19 mouse cellular contexts compared by ENCODE assay signal in genomic region chr4:138969736-138970135, GRCm38 (mm10). TPM values are rescaled to one million over a fixed set of nuclear protein-coding genes. Genes with fewer than 3 reads are reported as not detected.
DNase-seq lines count a peak whose midpoint lies in the region; ATAC-seq and TF ChIP-seq lines count a peak whose summit lies in the region.
"Had no signal": no experiment of that assay in that cellular context is flagged by ENCODE, and none has a peak within 500 bp of the region (broad histone marks: within the 10 kb centered on the region; RNA-seq: fewer than 3 reads in every experiment).

No protein-coding gene starts in this region.

- DNase-seq in hindbrain, postnatal 0 days (ENCODE audit: low spot score) = peak; percentile 18
- DNase-seq in hindbrain, embryonic 10.5 days (ENCODE audit: low spot score) = no peak
- DNase-seq in intestine, embryonic 14.5 days (ENCODE audit: low spot score) = no peak
- no peak for DNase-seq in forebrain, embryonic 11.5 days (ENCODE audit: low spot score)
- DNase-seq in right cerebral cortex, postnatal 4 days = no peak
- no peak for DNase-seq in B cell, adult 2 months
- DNase-seq: cerebellum, adult 9-10 months; heart, postnatal 36 days; layer of hippocampus, adult 9-11 months; liver had no signal

- no peak for ATAC-seq in hindbrain, postnatal 0 days
- no peak for ATAC-seq in intestine, embryonic 14.5 days (replicated peaks; ENCODE audit: low FRiP score, low TSS enrichment, low read depth)
- ATAC-seq in lung, embryonic 15.5 days (ENCODE audit: borderline replicate concordance, extremely low read depth, low FRiP score, low TSS enrichment) = no peak
- ATAC-seq in stomach, embryonic 16.5 days (ENCODE audit: insufficient read depth, low FRiP score) = no peak
- no peak for ATAC-seq in forebrain, embryonic 11.5 days (replicated peaks; ENCODE audit: low FRiP score)
- ATAC-seq: activated CD4-positive, CD25-positive, alpha-beta regulatory T cell, adult 4 months had no signal

- TF ChIP-seq CTCF in hindbrain, postnatal 0 days (IDR thresholded peaks at IDR 0.05; ENCODE audit: low read depth) = no peak

- no peaks in the 10 kb centered on the region for H3K36me3 ChIP-seq in hindbrain, postnatal 0 days (ENCODE audit: insufficient read depth, low read length)
- no peaks in the 10 kb centered on the region for H3K36me3 ChIP-seq in hindbrain, embryonic 10.5 days
- no peaks in the 10 kb centered on the region for H3K36me3 ChIP-seq in intestine, embryonic 14.5 days (ENCODE audit: control insufficient read depth, insufficient read depth, low read length)
- H3K36me3 ChIP-seq in lung, embryonic 15.5 days = no peaks in the 10 kb centered on the region
- no peaks in the 10 kb centered on the region for H3K36me3 ChIP-seq in stomach, embryonic 16.5 days (ENCODE audit: control insufficient read depth, insufficient read depth, low read length)
- no peaks in the 10 kb centered on the region for H3K36me3 ChIP-seq in forebrain, embryonic 11.5 days (ENCODE audit: control insufficient read depth, insufficient read depth, low read length)
- H3K36me3 ChIP-seq: embryonic facial prominence, embryonic 10.5 days; kidney, embryonic 15.5 days; neural tube, embryonic 15.5 days had no signal

- no peak overlapping the region for H3K9ac ChIP-seq in hindbrain, postnatal 0 days (replicated peaks; ENCODE audit: low read length)
- H3K9ac ChIP-seq in intestine, embryonic 14.5 days (ENCODE audit: low read length) = no peak overlapping the region
- no peak overlapping the region for H3K9ac ChIP-seq in lung, embryonic 15.5 days
- H3K9ac ChIP-seq in stomach, embryonic 16.5 days (ENCODE audit: low read length) = peak overlapping the region; percentile 34; the same call in 1 of the 2 replicates
- no peak overlapping the region for H3K9ac ChIP-seq in forebrain, embryonic 11.5 days (ENCODE audit: low read length)
- H3K9ac ChIP-seq: kidney, embryonic 15.5 days; neural tube, embryonic 15.5 days had no signal

- no peak overlapping the region for H3K4me2 ChIP-seq in hindbrain, postnatal 0 days (ENCODE audit: low read depth, low read length)
- H3K4me2 ChIP-seq in intestine, embryonic 14.5 days (ENCODE audit: low read length) = peak overlapping the region; percentile 41
- H3K4me2 ChIP-seq in lung, embryonic 15.5 days = no peak overlapping the region
- peak overlapping the region; percentile 48; the same call in 1 of the 2 replicates for H3K4me2 ChIP-seq in stomach, embryonic 16.5 days (ENCODE audit: low read depth, low read length)
- no peak overlapping the region for H3K4me2 ChIP-seq in forebrain, embryonic 11.5 days (ENCODE audit: low read depth, low read length, severe bottlenecking)
- H3K4me2 ChIP-seq: neural tube, embryonic 15.5 days had no signal

- H3K4me1 ChIP-seq in hindbrain, postnatal 0 days (ENCODE audit: insufficient read depth, low read length) = peaks cover 14% of the 10 kb centered on the region
- H3K4me1 ChIP-seq in hindbrain, embryonic 10.5 days (replicated peaks) = peaks cover 29% of the 10 kb centered on the region
- peaks cover 17% of the 10 kb centered on the region for H3K4me1 ChIP-seq in intestine, embryonic 14.5 days (replicated peaks; ENCODE audit: control insufficient read depth, insufficient read depth, low read length)
- H3K4me1 ChIP-seq in lung, embryonic 15.5 days = peaks cover 36% of the 10 kb centered on the region
- H3K4me1 ChIP-seq in stomach, embryonic 16.5 days (ENCODE audit: control insufficient read depth, insufficient read depth, low read length) = peaks cover 20% of the 10 kb centered on the region; the same call in 1 of the 2 replicates
- peaks cover 2% of the 10 kb centered on the region; the same call in 1 of the 2 replicates for H3K4me1 ChIP-seq in forebrain, embryonic 11.5 days (replicated peaks; ENCODE audit: control insufficient read depth, insufficient read depth, low read length)

- no peaks in the 10 kb centered on the region for H3K9me3 ChIP-seq in hindbrain, postnatal 0 days (ENCODE audit: low read length)
- H3K9me3 ChIP-seq in hindbrain, embryonic 10.5 days = no peaks in the 10 kb centered on the region
- no peaks in the 10 kb centered on the region for H3K9me3 ChIP-seq in intestine, embryonic 14.5 days (ENCODE audit: control insufficient read depth, low read length)
- H3K9me3 ChIP-seq in lung, embryonic 15.5 days = no peaks in the 10 kb centered on the region
- H3K9me3 ChIP-seq in stomach, embryonic 16.5 days (replicated peaks; ENCODE audit: control insufficient read depth, low read length) = no peaks in the 10 kb centered on the region
- no peaks in the 10 kb centered on the region for H3K9me3 ChIP-seq in forebrain, embryonic 11.5 days (ENCODE audit: control insufficient read depth, low read length)
- H3K9me3 ChIP-seq: embryonic facial prominence, embryonic 10.5 days; kidney, embryonic 15.5 days; megakaryocyte, embryonic 14.5 days; neural tube, embryonic 15.5 days had no signal

- no peak overlapping the region for H3K27ac ChIP-seq in hindbrain, postnatal 0 days
- no peak overlapping the region for H3K27ac ChIP-seq in hindbrain, embryonic 10.5 days
- H3K27ac ChIP-seq in intestine, embryonic 14.5 days (ENCODE audit: low read depth) = 0 out of 2 replicates have a peak overlapping the region, but pooled peaks have one; percentile 54
- peak overlapping the region; percentile 37; the same call in 1 of the 2 replicates for H3K27ac ChIP-seq in lung, embryonic 15.5 days
- peak overlapping the region; percentile 61 for H3K27ac ChIP-seq in stomach, embryonic 16.5 days (ENCODE audit: low read length)
- no peak overlapping the region for H3K27ac ChIP-seq in forebrain, embryonic 11.5 days (ENCODE audit: low read depth, low read length)
- H3K27ac ChIP-seq: embryonic facial prominence, embryonic 10.5 days; neural tube, embryonic 15.5 days had no signal

- H3K27me3 ChIP-seq in hindbrain, postnatal 0 days (ENCODE audit: insufficient read depth, low read length) = no peaks in the 10 kb centered on the region
- H3K27me3 ChIP-seq in hindbrain, embryonic 10.5 days (ENCODE audit: insufficient read depth, poor library complexity, severe bottlenecking) = no peaks in the 10 kb centered on the region; the same call in 1 of the 2 replicates
- no peaks in the 10 kb centered on the region for H3K27me3 ChIP-seq in intestine, embryonic 14.5 days (replicated peaks; ENCODE audit: control insufficient read depth, insufficient read depth, low read length)
- no peaks in the 10 kb centered on the region for H3K27me3 ChIP-seq in lung, embryonic 15.5 days
- no peaks in the 10 kb centered on the region for H3K27me3 ChIP-seq in stomach, embryonic 16.5 days (ENCODE audit: control insufficient read depth, insufficient read depth, low read length)
- H3K27me3 ChIP-seq in forebrain, embryonic 11.5 days (ENCODE audit: control insufficient read depth, insufficient read depth, low read length) = no peaks in the 10 kb centered on the region; the same call in 1 of the 2 replicates
- H3K27me3 ChIP-seq: kidney, embryonic 15.5 days had no signal

- WGBS in hindbrain, postnatal 0 days = 55% methylated on average over 9 of the region's 9 CpGs
- WGBS in hindbrain, embryonic 10.5 days = 81% methylated on average over 9 of the region's 9 CpGs
- 33% methylated on average over 9 of the region's 9 CpGs for WGBS in intestine, embryonic 14.5 days
- 21% methylated on average over 9 of the region's 9 CpGs for WGBS in lung, embryonic 15.5 days
- WGBS in stomach, embryonic 16.5 days = 34% methylated on average over 9 of the region's 9 CpGs
- 86% methylated on average over 9 of the region's 9 CpGs for WGBS in forebrain, embryonic 11.5 days

- no peak overlapping the region for H3K4me3 ChIP-seq in hindbrain, postnatal 0 days (ENCODE audit: low read length)
- H3K4me3 ChIP-seq in hindbrain, embryonic 10.5 days = no peak overlapping the region
- H3K4me3 ChIP-seq in intestine, embryonic 14.5 days (ENCODE audit: low read depth, low read length) = 0 out of 2 replicates have a peak overlapping the region, but pooled peaks have one; percentile 33
- H3K4me3 ChIP-seq in lung, embryonic 15.5 days = no peak overlapping the region
- no peak overlapping the region; the same call in 1 of the 2 replicates for H3K4me3 ChIP-seq in stomach, embryonic 16.5 days (replicated peaks; ENCODE audit: low read length)
- no peak overlapping the region for H3K4me3 ChIP-seq in forebrain, embryonic 11.5 days (ENCODE audit: low read depth, low read length)
- H3K4me3 ChIP-seq: embryonic facial prominence, embryonic 10.5 days; kidney, embryonic 15.5 days; megakaryocyte, embryonic 14.5 days; neural tube, embryonic 15.5 days had no signal

RNA-seq across cellular contexts. Expression of gene Rnf186, which starts 2.8 kb away (rescaled TPM):
- total RNA-seq in hindbrain, postnatal 0 days (2014; rRNA removed) = not detected in 2 replicates
- polyA plus RNA-seq in hindbrain, postnatal 0 days (2015; fragmentation: Nextera tagmentation; extraction: Ambion mirVana) = not detected in 2 replicates
- not detected in 2 replicates for polyA plus RNA-seq in hindbrain, embryonic 10.5 days (2016; fragmentation: Nextera tagmentation; extraction: Ambion mirVana)
- polyA plus RNA-seq in intestine, embryonic 14.5 days (2014; fragmentation: Nextera tagmentation; extraction: Ambion mirVana) = 54.1 and 56.2 TPM in 2 replicates
- 2.2 and 2.3 TPM in 2 replicates for polyA plus RNA-seq in lung, embryonic 15.5 days (2015; fragmentation: Nextera tagmentation; extraction: Ambion mirVana)
- 19.3 and 25.1 TPM in 2 replicates for polyA plus RNA-seq in stomach, embryonic 16.5 days (2015; fragmentation: Nextera tagmentation; extraction: Ambion mirVana)
- polyA plus RNA-seq in forebrain, embryonic 11.5 days (2014; fragmentation: Nextera tagmentation; extraction: Ambion mirVana) = not detected in 2 replicates
- total RNA-seq: granulocyte monocyte progenitor cell, adult 5-6 weeks; heart, postnatal 36 days; left cerebral cortex, postnatal 10 days had no signal
- polyA plus RNA-seq: activated CD4-positive, CD25-positive, alpha-beta regulatory T cell, adult 4 months; embryonic facial prominence, embryonic 10.5 days; neural tube, embryonic 15.5 days had no signal

RNA-seq across cellular contexts. Expression of gene Tmco4, which starts 3.0 kb away (rescaled TPM):
- total RNA-seq in hindbrain, postnatal 0 days (2014; rRNA removed) = 2.8 and 4.0 TPM in 2 replicates
- polyA plus RNA-seq in hindbrain, postnatal 0 days (2015; fragmentation: Nextera tagmentation; extraction: Ambion mirVana) = 1.5 and 2.0 TPM in 2 replicates
- 0.70 and 1.1 TPM in 2 replicates for polyA plus RNA-seq in hindbrain, embryonic 10.5 days (2016; fragmentation: Nextera tagmentation; extraction: Ambion mirVana)
- 9.4 and 10.0 TPM in 2 replicates for polyA plus RNA-seq in intestine, embryonic 14.5 days (2014; fragmentation: Nextera tagmentation; extraction: Ambion mirVana)
- polyA plus RNA-seq in lung, embryonic 15.5 days (2015; fragmentation: Nextera tagmentation; extraction: Ambion mirVana) = 4.1 and 5.4 TPM in 2 replicates
- polyA plus RNA-seq in stomach, embryonic 16.5 days (2015; fragmentation: Nextera tagmentation; extraction: Ambion mirVana) = 12.7 and 16.4 TPM in 2 replicates
- polyA plus RNA-seq in forebrain, embryonic 11.5 days (2014; fragmentation: Nextera tagmentation; extraction: Ambion mirVana) = 0.77 and 0.96 TPM in 2 replicates

RNA-seq across cellular contexts. Expression of gene Otud3, which starts 56.0 kb away (rescaled TPM):
- 4.6 and 6.8 TPM in 2 replicates for total RNA-seq in hindbrain, postnatal 0 days (2014; rRNA removed)
- polyA plus RNA-seq in hindbrain, postnatal 0 days (2015; fragmentation: Nextera tagmentation; extraction: Ambion mirVana) = 3.8 and 3.9 TPM in 2 replicates
- 2.4 and 3.0 TPM in 2 replicates for polyA plus RNA-seq in hindbrain, embryonic 10.5 days (2016; fragmentation: Nextera tagmentation; extraction: Ambion mirVana)
- 3.0 and 4.7 TPM in 2 replicates for polyA plus RNA-seq in intestine, embryonic 14.5 days (2014; fragmentation: Nextera tagmentation; extraction: Ambion mirVana)
- polyA plus RNA-seq in lung, embryonic 15.5 days (2015; fragmentation: Nextera tagmentation; extraction: Ambion mirVana) = 3.7 TPM in 2 replicates
- 3.5 and 3.7 TPM in 2 replicates for polyA plus RNA-seq in stomach, embryonic 16.5 days (2015; fragmentation: Nextera tagmentation; extraction: Ambion mirVana)
- polyA plus RNA-seq in forebrain, embryonic 11.5 days (2014; fragmentation: Nextera tagmentation; extraction: Ambion mirVana) = 2.8 and 3.5 TPM in 2 replicates

Comparison
In these comparisons a context has a peak if more than half of its experiments do, and no peak if none do; other contexts are left out.
1. H3K27ac ChIP-seq: peak in intestine, embryonic 14.5 days (single experiment), lung, embryonic 15.5 days (single experiment) and stomach, embryonic 16.5 days (single experiment); none in hindbrain, postnatal 0 days (single experiment), hindbrain, embryonic 10.5 days (single experiment) and forebrain, embryonic 11.5 days (single experiment).
2. H3K4me2 ChIP-seq: peak in intestine, embryonic 14.5 days (single experiment) and stomach, embryonic 16.5 days (single experiment); none in hindbrain, postnatal 0 days (single experiment), lung, embryonic 15.5 days (single experiment) and forebrain, embryonic 11.5 days (single experiment).